11 mouse cellular contexts compared by ENCODE assay signal in the genomic region with DNA sequence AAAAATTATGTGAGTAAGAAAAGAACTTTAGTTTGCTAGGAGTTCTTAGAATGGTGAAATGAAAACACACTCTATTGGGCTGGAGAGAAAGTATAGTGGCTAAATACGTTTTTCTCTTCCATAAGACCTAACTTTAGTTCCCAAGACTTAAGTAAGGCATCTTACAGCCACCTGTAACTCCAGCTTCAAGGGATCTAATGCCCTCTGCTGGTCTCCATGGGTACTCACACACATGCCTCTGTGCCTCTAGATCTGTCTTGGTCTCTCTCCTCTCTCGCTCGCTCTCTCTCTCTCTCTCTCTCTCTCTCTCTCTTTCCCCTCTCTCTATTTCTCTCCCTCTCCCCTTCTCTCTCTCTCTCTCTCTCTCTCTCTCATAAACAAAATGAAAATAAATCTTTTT.
A peak's percentile ranks its signal among the peaks of the same experiment; 100 is the strongest.
DNase-seq lines count a peak whose midpoint lies in the region; ATAC-seq and TF ChIP-seq lines count a peak whose summit lies in the region.
"Had no signal": no experiment of that assay in that cellular context is flagged by ENCODE, and none has a peak within 500 bp of the region (broad histone marks: within the 10 kb centered on the region; RNA-seq: fewer than 3 reads in every experiment).

No protein-coding gene starts in this region.

- H3K36me3 ChIP-seq in liver, embryonic 14.5 days (replicated peaks; ENCODE audit: control insufficient read depth, insufficient read depth, low read depth), result no peaks in the 10 kb centered on the region
- H3K36me3 ChIP-seq: embryonic facial prominence, embryonic 13.5 days; hindbrain, embryonic 15.5 days; lung, embryonic 15.5 days had no signal

- TF ChIP-seq POLR2A in cerebellum, adult 2 months (IDR thresholded peaks at IDR 0.05; ENCODE audit: borderline replicate concordance, insufficient read depth, low read length), result no peak

- H3K9ac ChIP-seq in liver, embryonic 14.5 days (replicated peaks), result no peak overlapping the region
- H3K9ac ChIP-seq: embryonic facial prominence, embryonic 13.5 days; hindbrain, embryonic 15.5 days; lung, embryonic 15.5 days had no signal

- H3K4me3 ChIP-seq in cerebellum, adult 2 months (replicated peaks; ENCODE audit: insufficient read depth, low read depth, low read length), result no peak overlapping the region
- H3K4me3 ChIP-seq in liver, embryonic 14.5 days (ENCODE audit: insufficient read depth in 1 of 2, low read depth in 2 of 2, low read length in 2 of 2), result no peak overlapping the region
- H3K4me3 ChIP-seq: embryonic facial prominence, embryonic 13.5 days; hindbrain, embryonic 15.5 days; lung, embryonic 15.5 days had no signal

- no peak for TF ChIP-seq EP300 in liver, embryonic 14.5 days (IDR thresholded peaks at IDR 0.05; ENCODE audit: low read depth)

- WGBS in cerebellum, adult 2 months, result 62% methylated on average over 3 of the region's 3 CpGs
- 25% methylated on average over 3 of the region's 3 CpGs for WGBS in liver, embryonic 14.5 days (ENCODE audit: insufficient replicate concordance)

- no peak overlapping the region for H3K27ac ChIP-seq in cerebellum, adult 2 months (ENCODE audit: insufficient read depth, low read length)
- H3K27ac ChIP-seq in liver, embryonic 14.5 days, result no peak overlapping the region
- H3K27ac ChIP-seq: embryonic facial prominence, embryonic 13.5 days; hindbrain, embryonic 15.5 days; lung, embryonic 15.5 days had no signal

- peak; percentile 49; the same call in 1 of the 2 replicates for TF ChIP-seq CTCF in cerebellum, adult 2 months (IDR thresholded peaks at IDR 0.05; ENCODE audit: borderline replicate concordance, insufficient read depth, low read depth, low read length)
- TF ChIP-seq CTCF in liver, embryonic 14.5 days (IDR thresholded peaks at IDR 0.05; ENCODE audit: low read depth), result peak; percentile 53; the same call in 1 of the 2 replicates

- no peak overlapping the region for H3K4me2 ChIP-seq in liver, embryonic 14.5 days (ENCODE audit: low read depth)
- H3K4me2 ChIP-seq: embryonic facial prominence, embryonic 13.5 days; hindbrain, embryonic 15.5 days; lung, embryonic 15.5 days had no signal

- DNase-seq in cerebellum, adult 2 months, result peak in 1 of 2 experiments; percentile 3
- no peak for DNase-seq in cerebellum, postnatal 36 days
- no peak for DNase-seq in liver, embryonic 14.5 days (ENCODE audit: low read depth in 3 of 3, low spot score in 3 of 3)
- DNase-seq in liver (no peak), MN1 (ENCODE audit: low spot score) (peak; percentile 5)
- peak; percentile 10 to 30 for DNase-seq in kidney, postnatal 25 days
- no peak for DNase-seq in gastrocnemius, postnatal 4 days (ENCODE audit: low spot score in 2 of 2)
- no peak for DNase-seq in natural killer cell, adult 2 months (ENCODE audit: low spot score in 2 of 2)

- no peaks in the 10 kb centered on the region for H3K9me3 ChIP-seq in liver, embryonic 14.5 days (ENCODE audit: control insufficient read depth, low read length)
- H3K9me3 ChIP-seq: embryonic facial prominence, embryonic 13.5 days; hindbrain, embryonic 15.5 days; lung, embryonic 15.5 days had no signal

- H3K27me3 ChIP-seq in cerebellum, adult 2 months (ENCODE audit: control insufficient read depth, insufficient read depth, low read length), result no peaks in the 10 kb centered on the region
- no peaks in the 10 kb centered on the region for H3K27me3 ChIP-seq in liver, embryonic 14.5 days (ENCODE audit: control insufficient read depth, insufficient read depth, low read length)
- H3K27me3 ChIP-seq: embryonic facial prominence, embryonic 13.5 days; hindbrain, embryonic 15.5 days; lung, embryonic 15.5 days had no signal

- H3K4me1 ChIP-seq in cerebellum, adult 2 months (ENCODE audit: control insufficient read depth, insufficient read depth, low read length), result no peaks in the 10 kb centered on the region
- H3K4me1 ChIP-seq in liver, embryonic 14.5 days (replicated peaks; ENCODE audit: control insufficient read depth in 2 of 2, insufficient read depth in 2 of 2, low read length in 1 of 2), result no peaks in the 10 kb centered on the region
- H3K4me1 ChIP-seq: embryonic facial prominence, embryonic 13.5 days; lung, embryonic 15.5 days had no signal

- no peak for ATAC-seq in liver, embryonic 14.5 days (ENCODE audit: insufficient read depth)

Comparison
In these comparisons a context has a peak if more than half of its experiments do, and no peak if none do; other contexts are left out.
1. DNase-seq: peak in MN1 (single experiment) and kidney, postnatal 25 days (2 of 2); none in cerebellum, postnatal 36 days (0 of 2), liver, embryonic 14.5 days (0 of 3), liver (single experiment), gastrocnemius, postnatal 4 days (0 of 2) and natural killer cell, adult 2 months (0 of 2).